Mouse (Mus musculus): ENCODE data around the gene Mcm10.

Gene Mcm10

GRCm38 (mm10) chr2:5033546-5034420 lies 21.2 kb upstream of the Mcm10 start:
- DNase-seq (ENCODE audit: low read depth, low spot score): no peak

GRCm38 (mm10) chr2:5032665-5033064 lies 20.1 kb upstream of the Mcm10 start:
- no peak for DNase-seq (ENCODE audit: low read depth, low spot score)

- no peak for DNase-seq (ENCODE audit: low read depth, low spot score)
Observed at GRCm38 (mm10) chr2:5031215-5031614, 18.6 kb upstream of the Mcm10 start.

GRCm38 (mm10) chr2:5029808-5030207 lies 17.2 kb upstream of the Mcm10 start:
- DNase-seq (ENCODE audit: low read depth, low spot score): no peak

GRCm38 (mm10) chr2:5028047-5028446 lies 15.5 kb upstream of the Mcm10 start:
- no peak for DNase-seq (ENCODE audit: low read depth, low spot score)

- no peak for DNase-seq (ENCODE audit: low read depth, low spot score)
Observed at GRCm38 (mm10) chr2:5027057-5027456, 14.5 kb upstream of the Mcm10 start.

- DNase-seq (ENCODE audit: low read depth, low spot score): no peak
Observed at GRCm38 (mm10) chr2:5025162-5025733, 12.7 kb upstream of the Mcm10 start.

- DNase-seq (ENCODE audit: low read depth, low spot score): no peak
Observed at GRCm38 (mm10) chr2:5023699-5024399, 11.3 kb upstream of the Mcm10 start.

GRCm38 (mm10) chr2:5023275-5023674 lies 10.7 kb upstream of the Mcm10 start:
- DNase-seq (ENCODE audit: low read depth, low spot score): no peak

GRCm38 (mm10) chr2:5019708-5020107 lies 7.1 kb upstream of the Mcm10 start:
- DNase-seq (ENCODE audit: low read depth, low spot score): no peak

- no peak for DNase-seq (ENCODE audit: low read depth, low spot score)
Observed at GRCm38 (mm10) chr2:5016922-5017321, 4.3 kb upstream of the Mcm10 start.

- no peak for DNase-seq (ENCODE audit: low read depth, low spot score)
Observed at GRCm38 (mm10) chr2:5015527-5015926, 2.9 kb upstream of the Mcm10 start.

GRCm38 (mm10) chr2:5014616-5015015 lies 2.0 kb upstream of the Mcm10 start:
- DNase-seq (ENCODE audit: low read depth, low spot score): no peak

- DNase-seq (ENCODE audit: low read depth, low spot score): no peak
Observed at GRCm38 (mm10) chr2:5011898-5012490, 597 bp downstream of the Mcm10 start.

- no peak for DNase-seq (ENCODE audit: low read depth, low spot score)
Observed at GRCm38 (mm10) chr2:5007107-5007506, 5.5 kb downstream of the Mcm10 start.

GRCm38 (mm10) chr2:5001266-5001665 lies 11.3 kb downstream of the Mcm10 start:
- DNase-seq (ENCODE audit: low read depth, low spot score): no peak

- DNase-seq (ENCODE audit: low read depth, low spot score): no peak
Observed at GRCm38 (mm10) chr2:4998905-4999304, 13.7 kb downstream of the Mcm10 start.

GRCm38 (mm10) chr2:4996421-4996824 lies 16.2 kb downstream of the Mcm10 start:
- DNase-seq (ENCODE audit: low read depth, low spot score): no peak

- no peak for DNase-seq (ENCODE audit: low read depth, low spot score)
Observed at GRCm38 (mm10) chr2:4995646-4996045, 16.9 kb downstream of the Mcm10 start.

GRCm38 (mm10) chr2:4994436-4994835 lies 18.2 kb downstream of the Mcm10 start:
- no peak for DNase-seq (ENCODE audit: low read depth, low spot score)

GRCm38 (mm10) chr2:4993584-4993983 lies 19.0 kb downstream of the Mcm10 start:
- no peak for DNase-seq (ENCODE audit: low read depth, low spot score)

GRCm38 (mm10) chr2:4988826-4989424 lies 23.7 kb downstream of the Mcm10 start:
- no peak for DNase-seq (ENCODE audit: low read depth, low spot score)

Measured in retina, postnatal 7 days (tissue).